Mouse (Mus musculus) adrenal gland, adult 8-10 months (tissue): ENCODE results near the gene Rufy4. TPM values are rescaled to one million over a fixed set of nuclear protein-coding genes. Genes with fewer than 3 reads are reported as not detected.

Experiments
- total RNA-seq, 4 experiments: library from RNA; stranded (reverse); gene quantifications; 2 replicates each; pipeline ENCODE4 v1.2.4; 2022

Rufy4 gene
- total RNA-seq, 4 experiments from 2014 or later = 1.3 to 4.4 (median 2.8) TPM

Other genes with a start within 250 kb of the Rufy4 start
- gene Tns1, start 1.1 kb upstream of the Rufy4 start, total RNA-seq = 100 to 1,000 TPM; 461 to 578 (median 489) TPM
- gene Cxcr2, start 28.4 kb downstream of the Rufy4 start, total RNA-seq = under 1 TPM in 1 of 4 experiments, not detected in 3; 0.10 TPM
- under 1 TPM in 1 of 4 experiments, not detected in 3; 0.27 TPM for gene Cxcr1, start 69.1 kb downstream of the Rufy4 start, total RNA-seq
- 100 to 1,000 TPM; 171 to 184 (median 181) TPM for gene Arpc2, start 110.5 kb downstream of the Rufy4 start, total RNA-seq
- gene Gpbar1, start 153.0 kb downstream of the Rufy4 start, total RNA-seq = not detected
- gene Aamp, start 159.2 kb downstream of the Rufy4 start, total RNA-seq = 100 to 1,000 TPM; 174 to 226 (median 192) TPM
- 10 to 100 TPM; 68.1 to 76.1 (median 74.6) TPM for gene Pnkd, start 159.4 kb downstream of the Rufy4 start, total RNA-seq
- 100 to 1,000 TPM; 123 to 136 (median 131) TPM for gene Tmbim1, start 180.1 kb downstream of the Rufy4 start, total RNA-seq
- 1 to 10 TPM in 2 of 4 experiments, under 1 TPM in 2; 0.21 to 1.4 (median 0.81) TPM for gene Catip, start 236.6 kb downstream of the Rufy4 start, total RNA-seq
- gene Slc11a1, start 249.7 kb downstream of the Rufy4 start, total RNA-seq = 10 to 100 TPM; 12.9 to 29.1 (median 19.7) TPM